Mouse (Mus musculus) bone marrow macrophage, adult 2 months (primary cell): ENCODE data around the gene Usp38.

Source experiments
- CTCF ChIP-seq: IDR thresholded peaks from 2 replicates; pipeline ENCODE4 v1.5.1; 2012; ENCODE audit warnings: low read depth, mild to moderate bottlenecking, low read length, moderate library complexity
- POLR2A ChIP-seq: IDR thresholded peaks from 2 replicates; pipeline ENCODE4 v1.6.1; 2012; ENCODE audit warnings: mild to moderate bottlenecking, low read depth, low read length, borderline replicate concordance

DNA sequence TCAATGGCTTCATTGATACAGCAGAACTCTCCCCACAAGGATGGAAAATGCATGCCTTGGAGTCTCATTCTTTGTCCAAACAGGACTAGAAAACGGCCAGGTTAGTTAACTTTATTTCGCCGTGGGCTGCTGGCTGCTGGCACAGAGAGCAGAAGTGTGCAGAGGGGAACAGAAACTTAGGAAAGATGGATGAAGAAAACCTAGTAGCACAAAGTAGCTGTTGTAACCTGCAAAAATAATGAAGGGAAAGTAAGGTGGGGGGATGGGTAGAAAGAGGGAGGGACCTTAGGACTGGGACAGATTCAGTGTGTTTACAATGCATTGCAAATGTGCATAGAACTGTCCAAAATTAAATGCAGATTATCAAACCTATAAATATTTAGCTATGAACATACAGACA is 51.6 kb downstream of the Usp38 start:
- TF ChIP-seq POLR2A: no peak
- no peak for TF ChIP-seq CTCF
